Mouse (Mus musculus) lung, postnatal 0 days (tissue): Measurements from ENCODE around the gene Frmd6.

Source experiments
- CTCF ChIP-seq: IDR thresholded peaks from 2 replicates; pipeline ENCODE4 v1.5.1; 2016; ENCODE audit warnings: antibody characterized with exemption, mild to moderate bottlenecking
- EP300 ChIP-seq: IDR thresholded peaks from 2 replicates; pipeline ENCODE4 v1.6.1; 2016; ENCODE audit warnings: antibody characterized with exemption, mild to moderate bottlenecking, control low read depth

GRCm38 (mm10) chr12:70778724-70779123 is 46.6 kb upstream of the Frmd6 start:
- TF ChIP-seq EP300, result no peak
- no peak for TF ChIP-seq CTCF
